Mouse (Mus musculus) hindbrain, embryonic 13.5 days (tissue): ENCODE measurements around the gene Rps21. TPM values are rescaled to one million over a fixed set of nuclear protein-coding genes. Genes with fewer than 3 reads are reported as not detected.

Experiments used
- ATAC-seq: fragments of 200-750 bp; cut with Nextera tagmentation; 2 replicates; pipeline ENCODE4 v1.8.0; 2017; ENCODE audit warnings: moderate TSS enrichment; ENCODE audit not compliant: low FRiP score
- H3K27ac ChIP-seq: fragments of 300-500 bp; sonication (generic); 2 replicates; pipeline ENCODE4 v1.5.1; 2015; ENCODE audit warnings: inconsistent platforms, mild to moderate bottlenecking, moderate library complexity
- H3K27me3 ChIP-seq: fragments of 300-500 bp; sonication (generic); 2 replicates; pipeline ENCODE4 v1.6.1; 2015; ENCODE audit warnings: mild to moderate bottlenecking, inconsistent platforms
- H3K36me3 ChIP-seq: fragments of 300-500 bp; sonication (generic); 2 replicates; pipeline ENCODE4 v1.6.1; 2015; ENCODE audit warnings: mild to moderate bottlenecking, inconsistent platforms
- H3K4me1 ChIP-seq: fragments of 300-500 bp; sonication (generic); replicated peaks from 2 replicates; pipeline ENCODE4 v1.6.1; 2015; ENCODE audit warnings: inconsistent platforms
- H3K4me2 ChIP-seq: fragments of 300-500 bp; sonication (generic); 2 replicates; pipeline ENCODE4 v1.6.1; 2015; ENCODE audit warnings: inconsistent platforms, mild to moderate bottlenecking, moderate library complexity
- H3K4me3 ChIP-seq: fragments of 300-500 bp; sonication (generic); 2 replicates; pipeline ENCODE4 v1.5.1; 2015; ENCODE audit warnings: mild to moderate bottlenecking, inconsistent platforms
- H3K9ac ChIP-seq: fragments of 300-500 bp; sonication (generic); 2 replicates; pipeline ENCODE4 v1.6.1; 2015; ENCODE audit warnings: mild to moderate bottlenecking, inconsistent platforms
- H3K9me3 ChIP-seq: fragments of 300-500 bp; sonication (generic); 2 replicates; pipeline ENCODE4 v1.6.1; 2016; ENCODE audit warnings: inconsistent platforms
- WGBS: fragments of 180-500 bp; shearing (Covaris S2); methylation state at CpG from one replicate; pipeline ENCODE4 v1.1.7; 2015; 5-methylcytosine and 5-hydroxymethylcytosine counted together
- polyA plus RNA-seq: library from polyadenylated mRNA; unstranded; fragments of >200 nt; fragmentation: Nextera tagmentation; extraction: Ambion mirVana; gene quantifications from 2 replicates; pipeline ENCODE4 v1.2.1, GENCODE M21; 2015

The Rps21 gene
- polyA plus RNA-seq, 1 experiment from 2014 or later: 445 TPM

- ATAC-seq: no peak
- H3K4me2 ChIP-seq: no peak overlapping the region
- H3K4me3 ChIP-seq: no peak overlapping the region
- whole genome bisulfite sequencing: 81% methylated on average over 9 of the region's 9 CpGs
- no peaks in the 10 kb centered on the region for H3K9me3 ChIP-seq
- peaks cover 29% of the 10 kb centered on the region for H3K27me3 ChIP-seq
- peaks cover 34% of the 10 kb centered on the region for H3K4me1 ChIP-seq
- no peak overlapping the region for H3K27ac ChIP-seq
- H3K36me3 ChIP-seq: no peaks in the 10 kb centered on the region
- no peak overlapping the region for H3K9ac ChIP-seq
Observed at GRCm38 (mm10) chr2:180220165-180220564, 37.0 kb upstream of the Rps21 start.

GRCm38 (mm10) chr2:180221051-180221450, 36.1 kb upstream of the Rps21 start:
- no peak for ATAC-seq
- peaks cover 39% of the 10 kb centered on the region for H3K4me1 ChIP-seq
- WGBS: 95% methylated on average over 9 of the region's 9 CpGs
- H3K4me2 ChIP-seq: no peak overlapping the region
- peaks cover 38% of the 10 kb centered on the region for H3K27me3 ChIP-seq
- H3K4me3 ChIP-seq: no peak overlapping the region
- no peaks in the 10 kb centered on the region for H3K9me3 ChIP-seq
- no peaks in the 10 kb centered on the region for H3K36me3 ChIP-seq
- no peak overlapping the region for H3K9ac ChIP-seq
- H3K27ac ChIP-seq: no peak overlapping the region

GRCm38 (mm10) chr2:180222250-180222649, 34.9 kb upstream of the Rps21 start:
- WGBS: 11% methylated on average over 6 of the region's 6 CpGs
- no peaks in the 10 kb centered on the region for H3K36me3 ChIP-seq
- H3K4me2 ChIP-seq: no peak overlapping the region
- H3K4me3 ChIP-seq: no peak overlapping the region
- ATAC-seq: no peak
- H3K27me3 ChIP-seq: peaks cover 49% of the 10 kb centered on the region
- no peaks in the 10 kb centered on the region for H3K9me3 ChIP-seq
- peaks cover 48% of the 10 kb centered on the region for H3K4me1 ChIP-seq
- no peak overlapping the region for H3K27ac ChIP-seq
- peak overlapping the region; percentile 13; the same call in 1 of the 2 replicates for H3K9ac ChIP-seq

- Histone ChIP-seq H3K36me3 (no peaks in the 10 kb centered on the region), H3K27me3 (peaks cover 57% of the 10 kb centered on the region), H3K27ac (no peak overlapping the region), H3K4me2 (peak overlapping the region; percentile 92), H3K9me3 (no peaks in the 10 kb centered on the region), H3K4me3 (peak overlapping the region; percentile 53), H3K4me1 (peaks cover 51% of the 10 kb centered on the region), H3K9ac (0 out of 2 replicates have a peak overlapping the region, but pooled peaks have one; percentile 72)
- WGBS: 1% methylated on average over 12 of the region's 13 CpGs
- no peak for ATAC-seq
Observed at GRCm38 (mm10) chr2:180224647-180225043, 32.5 kb upstream of the Rps21 start.

- H3K27ac ChIP-seq: no peak overlapping the region
- H3K27me3 ChIP-seq: peaks cover 57% of the 10 kb centered on the region
- peak overlapping the region; percentile 72 for H3K9ac ChIP-seq
- under 1% methylated on average over 49 of the region's 55 CpGs for WGBS
- H3K4me3 ChIP-seq: peak overlapping the region; percentile 53
- H3K4me2 ChIP-seq: peak overlapping the region; percentile 92
- no peaks in the 10 kb centered on the region for H3K36me3 ChIP-seq
- no peaks in the 10 kb centered on the region for H3K9me3 ChIP-seq
- peaks cover 51% of the 10 kb centered on the region for H3K4me1 ChIP-seq
- peak; percentile 11 for ATAC-seq
Observed at GRCm38 (mm10) chr2:180225044-180225761, 32.0 kb upstream of the Rps21 start.

GRCm38 (mm10) chr2:180225762-180226378, 31.3 kb upstream of the Rps21 start, which contains the start of gene Lama5:
TSS of gene Lama5 (minus strand) at chr2:180225859.
- peak within 1 kb of the TSS; percentile 53 for H3K4me3 ChIP-seq
- H3K4me2 ChIP-seq: peak within 1 kb of the TSS; percentile 92
- peak; percentile 37; the same call in 1 of the 2 replicates for ATAC-seq
- H3K27me3 ChIP-seq: peaks cover 57% of the 10 kb centered on the region
- no peak within 1 kb of the TSS for H3K27ac ChIP-seq
- under 1% methylated on average over 22 of the region's 37 CpGs for WGBS
- H3K36me3 ChIP-seq: no peaks in the 10 kb centered on the region
- peaks cover 51% of the 10 kb centered on the region for H3K4me1 ChIP-seq
- peak within 1 kb of the TSS; percentile 72 for H3K9ac ChIP-seq
- H3K9me3 ChIP-seq: no peaks in the 10 kb centered on the region

GRCm38 (mm10) chr2:180227262-180228059, 29.7 kb upstream of the Rps21 start:
- peaks cover 55% of the 10 kb centered on the region for H3K27me3 ChIP-seq
- H3K27ac ChIP-seq: no peak overlapping the region
- H3K4me3 ChIP-seq: no peak overlapping the region
- H3K4me2 ChIP-seq: peak overlapping the region; percentile 35
- no peak overlapping the region for H3K9ac ChIP-seq
- peaks cover 43% of the 10 kb centered on the region for H3K4me1 ChIP-seq
- no peaks in the 10 kb centered on the region for H3K9me3 ChIP-seq
- 0 out of 2 replicates have a peak, but pooled peaks have one; percentile 29 for ATAC-seq
- no peaks in the 10 kb centered on the region for H3K36me3 ChIP-seq
- WGBS: under 1% methylated on average over 21 of the region's 21 CpGs

- Histone ChIP-seq H3K4me3 (no peak overlapping the region), H3K9ac (no peak overlapping the region), H3K27ac (no peak overlapping the region), H3K9me3 (no peaks in the 10 kb centered on the region), H3K36me3 (no peaks in the 10 kb centered on the region), H3K27me3 (peaks cover 49% of the 10 kb centered on the region), H3K4me2 (peak overlapping the region; percentile 35; the same call in 1 of the 2 replicates), H3K4me1 (peaks cover 40% of the 10 kb centered on the region)
- 50% methylated on average over 6 of the region's 6 CpGs for WGBS
- ATAC-seq: 0 out of 2 replicates have a peak, but pooled peaks have one; percentile 12
Observed at GRCm38 (mm10) chr2:180228060-180228458, 29.1 kb upstream of the Rps21 start.

- ATAC-seq: no peak
- H3K36me3 ChIP-seq: no peaks in the 10 kb centered on the region
- peaks cover 43% of the 10 kb centered on the region for H3K27me3 ChIP-seq
- 65% methylated on average over 7 of the region's 7 CpGs for WGBS
- H3K4me1 ChIP-seq: peaks cover 40% of the 10 kb centered on the region
- no peaks in the 10 kb centered on the region for H3K9me3 ChIP-seq
- no peak overlapping the region for H3K4me2 ChIP-seq
- H3K4me3 ChIP-seq: no peak overlapping the region
- H3K9ac ChIP-seq: no peak overlapping the region
- no peak overlapping the region for H3K27ac ChIP-seq
Observed at GRCm38 (mm10) chr2:180228592-180228991, 28.6 kb upstream of the Rps21 start.

- H3K4me3 ChIP-seq: no peak overlapping the region
- no peak overlapping the region for H3K27ac ChIP-seq
- H3K4me1 ChIP-seq: peaks cover 40% of the 10 kb centered on the region
- no peaks in the 10 kb centered on the region for H3K36me3 ChIP-seq
- no peak overlapping the region for H3K4me2 ChIP-seq
- H3K9ac ChIP-seq: no peak overlapping the region
- H3K27me3 ChIP-seq: peaks cover 38% of the 10 kb centered on the region
- 88% methylated on average over 3 of the region's 3 CpGs for WGBS
- no peaks in the 10 kb centered on the region for H3K9me3 ChIP-seq
- no peak for ATAC-seq
Observed at GRCm38 (mm10) chr2:180229129-180229528, 28.0 kb upstream of the Rps21 start.

- Histone ChIP-seq H3K27ac (no peak overlapping the region), H3K4me2 (no peak overlapping the region), H3K9me3 (no peaks in the 10 kb centered on the region), H3K4me3 (no peak overlapping the region), H3K36me3 (no peaks in the 10 kb centered on the region), H3K27me3 (peaks cover 24% of the 10 kb centered on the region), H3K4me1 (peaks cover 38% of the 10 kb centered on the region), H3K9ac (0 out of 2 replicates have a peak overlapping the region, but pooled peaks have one; percentile 31)
- WGBS: 58% methylated on average over 4 of the region's 4 CpGs
- ATAC-seq: no peak
Observed at GRCm38 (mm10) chr2:180230482-180230881, 26.7 kb upstream of the Rps21 start.
